Mouse (Mus musculus): ENCODE measurements around the gene Adra2b.

The Adra2b gene

DNA sequence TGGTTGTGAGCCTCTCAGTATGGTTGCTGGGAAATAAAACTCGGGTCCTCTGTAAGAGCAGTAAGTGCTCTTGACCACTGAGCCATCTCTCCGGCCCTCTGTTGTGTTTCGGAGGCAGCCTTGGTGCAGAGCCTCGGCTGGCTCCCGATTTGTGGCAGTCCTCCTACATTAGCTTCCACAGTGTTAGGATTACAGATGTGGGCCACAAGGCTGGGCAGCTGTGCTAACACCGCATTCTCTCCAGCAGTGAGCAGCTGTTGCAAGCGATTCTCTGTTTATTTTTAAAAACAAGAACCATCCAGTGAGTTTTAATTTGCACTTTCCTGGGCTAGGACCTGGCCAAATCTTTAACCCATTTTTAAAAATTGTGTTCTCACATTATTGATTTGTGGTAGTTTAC lies 20.9 kb downstream of the Adra2b start:
- no peak for DNase-seq (ENCODE audit: low spot score in 2 of 2)

DNA sequence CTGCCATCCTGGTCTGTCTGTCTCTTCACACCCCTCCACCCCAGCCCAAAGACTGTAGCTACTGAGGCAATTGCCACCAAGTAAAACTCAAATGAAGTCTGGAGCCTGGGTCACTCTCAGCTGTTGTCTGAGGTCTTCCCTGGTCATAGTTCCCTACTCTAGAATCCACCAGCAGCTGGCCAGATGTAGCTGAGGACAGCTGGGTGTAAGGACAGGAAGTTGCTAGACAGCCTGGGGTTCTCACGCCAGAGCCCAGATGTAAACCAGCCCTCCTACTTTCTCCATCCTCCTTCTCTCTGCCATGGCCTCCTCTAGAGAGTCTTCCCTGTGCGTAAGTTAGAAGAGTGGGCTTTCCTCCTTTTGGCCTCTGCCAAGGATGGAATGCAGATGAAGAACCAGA lies 24.5 kb downstream of the Adra2b start:
- DNase-seq (ENCODE audit: low spot score in 2 of 2): no peak

DNA sequence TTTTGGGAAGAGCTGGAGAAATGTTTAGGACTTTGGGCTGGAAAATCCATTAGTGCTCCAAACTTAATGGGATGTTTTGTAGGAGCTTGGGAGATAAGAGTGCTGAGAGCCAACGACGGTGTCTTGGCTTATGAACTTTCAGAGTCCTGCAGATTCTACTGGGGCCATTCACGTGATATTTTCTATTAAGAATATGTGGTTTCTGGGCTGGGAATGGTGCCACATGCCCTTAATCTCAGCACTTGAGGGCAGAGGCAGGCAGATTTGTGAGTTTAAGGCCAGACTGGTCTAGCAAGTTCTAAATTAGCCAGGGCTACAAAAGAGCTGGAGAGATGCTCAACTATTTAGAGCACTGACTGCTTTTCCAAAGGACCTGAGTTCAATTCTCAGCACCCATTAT lies 27.3 kb downstream of the Adra2b start:
- DNase-seq (ENCODE audit: low spot score in 2 of 2): no peak

GRCm38 (mm10) chr2:127390846-127391245 lies 27.8 kb downstream of the Adra2b start:
- DNase-seq (ENCODE audit: low spot score in 2 of 2): no peak

- DNase-seq (ENCODE audit: low spot score in 2 of 2): no peak
Observed at GRCm38 (mm10) chr2:127391323-127391722, 28.3 kb downstream of the Adra2b start.

- no peak for DNase-seq (ENCODE audit: low spot score in 2 of 2)
Observed at GRCm38 (mm10) chr2:127394606-127395161, 31.7 kb downstream of the Adra2b start.

DNA sequence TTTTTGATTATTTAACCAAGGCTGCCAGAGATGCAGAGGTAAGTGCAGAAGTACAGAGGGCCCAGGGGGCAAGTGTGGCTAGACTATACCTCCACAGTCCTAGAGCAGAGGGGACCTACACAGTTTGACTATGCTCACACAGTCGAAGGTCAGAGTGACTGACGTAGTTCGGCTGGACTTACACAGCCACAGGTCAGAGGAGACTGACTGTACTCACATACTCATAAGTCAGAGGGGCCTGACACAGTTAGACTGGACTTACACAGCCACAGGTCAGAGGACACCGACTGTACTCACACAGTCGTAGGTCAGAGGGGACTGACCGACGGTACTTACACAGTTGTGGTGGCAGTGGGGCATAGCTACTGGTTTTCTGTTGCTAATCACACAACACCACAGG lies 35.7 kb downstream of the Adra2b start:
- no peak for DNase-seq (ENCODE audit: low spot score in 2 of 2)

GRCm38 (mm10) chr2:127411126-127411525 lies 48.1 kb downstream of the Adra2b start:
- no peak for DNase-seq (ENCODE audit: low spot score in 2 of 2)

DNA sequence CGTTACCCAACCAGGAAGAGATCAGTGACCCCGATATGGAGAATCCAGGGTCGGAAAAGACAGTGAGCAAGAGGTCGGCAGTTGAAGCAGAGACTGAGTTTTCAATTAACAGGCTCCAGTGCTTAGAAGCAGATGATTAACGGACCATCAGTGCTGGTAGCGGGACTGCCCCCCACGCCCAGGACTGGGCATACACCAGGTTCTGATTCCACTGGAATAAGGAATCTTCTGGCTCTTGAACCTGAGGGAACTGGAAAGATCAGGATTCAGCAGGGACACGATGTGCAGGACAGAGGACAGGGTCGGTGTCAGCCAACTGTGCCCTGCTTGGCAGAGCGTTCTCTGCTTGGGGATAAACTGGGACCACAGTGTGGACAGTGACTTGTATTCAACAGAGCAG lies 52.8 kb downstream of the Adra2b start:
- DNase-seq (ENCODE audit: low spot score in 2 of 2): no peak

DNA sequence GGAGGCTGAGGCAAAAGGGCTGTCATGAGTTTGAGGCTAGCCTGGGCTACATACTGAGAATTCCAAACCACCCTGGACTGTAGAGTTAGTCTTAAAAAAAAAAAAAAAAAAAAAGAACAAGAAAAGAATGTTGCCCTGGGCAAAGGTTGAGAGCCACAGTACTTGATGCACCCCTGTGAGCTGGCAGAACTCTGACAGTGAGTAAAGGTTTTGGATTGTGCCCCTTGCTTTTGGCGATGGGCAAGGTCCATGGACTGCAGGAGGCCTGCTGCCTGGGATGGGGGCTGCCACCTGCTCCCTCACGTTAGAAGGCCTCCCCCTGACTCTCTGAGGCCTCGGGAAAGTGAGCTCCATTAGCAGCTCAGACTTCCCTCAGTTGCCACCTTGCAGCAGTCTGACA lies 53.7 kb downstream of the Adra2b start:
- no peak for DNase-seq (ENCODE audit: low spot score in 2 of 2)

Measured in cerebellum, postnatal 4 days (tissue).